Mouse (Mus musculus) lung, embryonic 16.5 days (tissue): ENCODE results near the gene Cfap45. TPM values are rescaled to one million over a fixed set of nuclear protein-coding genes. Genes with fewer than 3 reads are reported as not detected.

ENCODE experiments used
- ATAC-seq: fragments of 200-750 bp; cut with Nextera tagmentation; 2 replicates; pipeline ENCODE4 v1.8.0; 2017; ENCODE audit warnings: low read depth, mild to moderate bottlenecking, moderate library complexity
- H3K27ac ChIP-seq: fragments of 300-500 bp; sonication (generic); 2 replicates; pipeline ENCODE4 v1.5.1; 2014; ENCODE audit warnings: mild to moderate bottlenecking, control low read depth, low read length
- H3K27me3 ChIP-seq: fragments of 300-500 bp; sonication (generic); 2 replicates; pipeline ENCODE4 v1.6.1; 2014; ENCODE audit warnings: low read depth, low read length, mixed read lengths; ENCODE audit not compliant: control insufficient read depth, insufficient read depth
- H3K36me3 ChIP-seq: fragments of 300-500 bp; sonication (generic); 2 replicates; pipeline ENCODE4 v1.6.1; 2014; ENCODE audit warnings: low read length; ENCODE audit not compliant: control insufficient read depth, insufficient read depth
- H3K4me1 ChIP-seq: fragments of 300-500 bp; sonication (generic); replicated peaks from 2 replicates; pipeline ENCODE4 v1.6.1; 2014; ENCODE audit warnings: low read length, mixed read lengths; ENCODE audit not compliant: control insufficient read depth, insufficient read depth
- H3K4me2 ChIP-seq: fragments of 300-500 bp; sonication (generic); 2 replicates; pipeline ENCODE4 v1.6.1; 2014; ENCODE audit warnings: low read depth, low read length, control low read depth
- H3K4me3 ChIP-seq: fragments of 300-500 bp; sonication (generic); 2 replicates; pipeline ENCODE4 v1.5.1; 2014; ENCODE audit warnings: mild to moderate bottlenecking, low read length, control low read depth
- H3K9ac ChIP-seq: fragments of 300-500 bp; sonication (generic); 2 replicates; pipeline ENCODE4 v1.6.1; 2014; ENCODE audit warnings: low read length, control low read depth
- H3K9me3 ChIP-seq: fragments of 300-500 bp; sonication (generic); 2 replicates; pipeline ENCODE4 v1.6.1; 2016; ENCODE audit warnings: low read length; ENCODE audit not compliant: control insufficient read depth
- WGBS: fragments of 180-500 bp; shearing (Covaris S2); extraction: QIAGEN DNeasy Blood & Tissue Kit; methylation state at CpG from one replicate; pipeline ENCODE4 v1.1.7; 2014; 5-methylcytosine and 5-hydroxymethylcytosine counted together
- polyA plus RNA-seq: library from polyadenylated mRNA; unstranded; fragments of >200 nt; fragmentation: Nextera tagmentation; extraction: Ambion mirVana; gene quantifications from 2 replicates; pipeline ENCODE4 v1.2.1, GENCODE M21; 2015

The Cfap45 gene
- polyA plus RNA-seq, 1 experiment from 2014 or later: 15.4 TPM

- H3K4me2 ChIP-seq: peak overlapping the region; percentile 43
- peak overlapping the region; percentile 91 for H3K27ac ChIP-seq
- ATAC-seq: peak; percentile 44
- WGBS: 36% methylated on average over 8 of the region's 8 CpGs
- H3K4me1 ChIP-seq: peaks cover 49% of the 10 kb centered on the region
- H3K9ac ChIP-seq: no peak overlapping the region
- no peaks in the 10 kb centered on the region for H3K9me3 ChIP-seq
- peaks cover 36% of the 10 kb centered on the region for H3K36me3 ChIP-seq
- no peaks in the 10 kb centered on the region for H3K27me3 ChIP-seq
- no peak overlapping the region for H3K4me3 ChIP-seq
These were observed 10.6 kb upstream of the Cfap45 start for GRCm38 (mm10) chr1:172509983-172510382.

GRCm38 (mm10) chr1:172510421-172510972, 10.1 kb upstream of the Cfap45 start:
- peak overlapping the region; percentile 43 for H3K4me2 ChIP-seq
- 29% methylated on average over 13 of the region's 13 CpGs for WGBS
- no peak overlapping the region for H3K4me3 ChIP-seq
- peak; percentile 29 for ATAC-seq
- peak overlapping the region; percentile 42 for H3K9ac ChIP-seq
- peak overlapping the region; percentile 91 for H3K27ac ChIP-seq
- H3K27me3 ChIP-seq: no peaks in the 10 kb centered on the region
- H3K9me3 ChIP-seq: no peaks in the 10 kb centered on the region
- H3K4me1 ChIP-seq: peaks cover 49% of the 10 kb centered on the region
- H3K36me3 ChIP-seq: peaks cover 30% of the 10 kb centered on the region

- WGBS: 14% methylated on average over 13 of the region's 13 CpGs
- Histone ChIP-seq H3K4me1 (peaks cover 39% of the 10 kb centered on the region), H3K27ac (peak overlapping the region; percentile 70), H3K4me3 (no peak overlapping the region), H3K27me3 (no peaks in the 10 kb centered on the region), H3K36me3 (peaks cover 11% of the 10 kb centered on the region), H3K9me3 (peaks cover 4% of the 10 kb centered on the region), H3K9ac (no peak overlapping the region), H3K4me2 (peak overlapping the region; percentile 1; the same call in 1 of the 2 replicates)
- peak; percentile 34; the same call in 1 of the 2 replicates for ATAC-seq
These were observed 7.6 kb upstream of the Cfap45 start for GRCm38 (mm10) chr1:172512962-172513361.

DNA sequence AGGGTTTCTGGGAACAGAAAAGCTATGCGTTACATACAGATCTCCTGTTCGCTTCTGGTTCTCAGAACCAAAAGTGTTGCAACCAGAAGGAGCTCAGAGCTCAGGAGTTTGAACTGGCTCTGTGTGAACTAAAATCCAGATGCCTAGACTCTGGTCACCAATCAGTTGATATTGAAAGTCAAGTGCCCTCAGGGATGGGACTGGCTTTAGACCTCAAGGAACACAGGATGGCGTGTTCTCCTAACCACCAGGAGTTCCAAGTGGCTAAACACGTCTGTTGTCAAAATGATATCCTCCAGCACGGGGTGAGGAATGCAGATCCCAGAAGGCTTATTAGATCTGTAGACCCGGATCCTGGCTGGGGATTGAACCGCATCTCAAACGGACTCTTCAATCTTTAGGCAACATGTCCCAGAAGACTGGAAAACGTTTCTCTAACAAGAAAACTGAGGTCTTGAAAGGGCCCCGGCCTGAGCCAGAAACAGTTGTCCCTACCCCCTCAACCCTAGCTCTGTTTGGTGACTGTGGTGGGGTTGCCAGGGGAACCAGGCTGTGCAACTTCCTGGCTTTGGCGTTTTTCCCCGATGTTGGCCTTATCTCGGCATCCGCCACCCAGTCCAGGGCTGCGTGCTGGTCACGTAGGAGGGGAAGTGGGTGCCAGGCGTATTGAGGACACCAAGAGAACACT, 6.9 kb upstream of the Cfap45 start:
- Histone ChIP-seq H3K27me3 (no peaks in the 10 kb centered on the region), H3K27ac (peak overlapping the region; percentile 70), H3K4me1 (peaks cover 37% of the 10 kb centered on the region), H3K36me3 (peaks cover 4% of the 10 kb centered on the region), H3K9ac (peak overlapping the region; percentile 34; the same call in 1 of the 2 replicates), H3K9me3 (peaks cover 6% of the 10 kb centered on the region), H3K4me3 (no peak overlapping the region), H3K4me2 (peak overlapping the region; percentile 1)
- WGBS: 33% methylated on average over 17 of the region's 17 CpGs
- peak; percentile 77 for ATAC-seq

DNA sequence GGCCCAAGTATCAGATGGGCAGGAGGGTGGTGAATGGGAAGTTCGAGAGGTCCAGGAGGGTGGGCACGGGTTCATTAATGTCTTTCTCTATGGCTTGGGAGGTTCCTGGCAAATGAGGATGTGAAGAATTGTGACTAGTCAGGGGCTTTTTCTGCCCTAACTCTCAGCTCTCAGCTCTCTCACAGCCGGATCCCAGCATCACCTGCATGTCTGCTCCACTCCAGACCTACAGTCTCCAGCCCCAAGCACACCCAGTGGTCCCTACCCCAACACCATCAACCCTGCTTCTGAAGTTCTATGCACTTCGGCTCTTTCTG, 6.4 kb upstream of the Cfap45 start:
- no peaks in the 10 kb centered on the region for H3K36me3 ChIP-seq
- H3K27ac ChIP-seq: peak overlapping the region; percentile 70
- peaks cover 6% of the 10 kb centered on the region for H3K9me3 ChIP-seq
- no peaks in the 10 kb centered on the region for H3K27me3 ChIP-seq
- peaks cover 37% of the 10 kb centered on the region for H3K4me1 ChIP-seq
- ATAC-seq: no peak
- H3K4me2 ChIP-seq: peak overlapping the region; percentile 1
- H3K4me3 ChIP-seq: no peak overlapping the region
- 0 out of 2 replicates have a peak overlapping the region, but pooled peaks have one; percentile 34 for H3K9ac ChIP-seq
- 46% methylated on average over 4 of the region's 4 CpGs for WGBS

DNA sequence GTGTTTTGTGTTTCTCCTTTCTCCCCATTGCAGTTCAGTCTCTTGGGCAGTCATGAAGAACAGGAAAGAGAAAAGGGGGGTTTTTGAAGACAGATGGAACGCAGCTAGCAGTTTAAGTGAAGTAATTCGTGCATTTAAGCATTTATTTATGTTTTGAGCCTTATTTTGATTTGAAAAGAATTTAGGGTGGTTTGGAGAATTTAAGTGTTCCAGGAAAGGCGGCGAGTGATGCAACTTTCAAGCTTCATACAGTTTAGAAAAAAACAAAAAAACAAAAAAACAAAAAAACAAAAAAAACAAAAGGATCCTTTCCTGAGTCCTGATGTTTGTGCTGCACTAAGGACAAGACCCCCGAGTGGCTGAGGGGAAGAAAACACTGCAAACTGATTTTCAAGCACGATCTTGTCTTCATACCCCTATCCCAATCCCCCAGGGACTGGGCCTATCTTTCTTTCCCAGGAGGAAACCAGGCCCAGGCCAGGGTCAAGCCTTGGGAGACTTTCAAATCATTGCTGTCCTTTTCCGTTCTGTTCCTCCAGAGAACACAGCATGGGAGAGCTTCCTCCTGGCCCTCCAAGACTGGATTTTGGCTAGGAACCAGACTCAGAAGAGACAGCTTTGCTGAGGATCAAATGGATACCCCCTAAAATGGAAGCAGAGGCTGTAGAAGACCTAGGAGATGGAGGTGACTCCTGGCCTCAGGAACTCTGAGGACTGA, 5.9 kb upstream of the Cfap45 start:
- ATAC-seq: no peak
- H3K27me3 ChIP-seq: no peaks in the 10 kb centered on the region
- H3K4me3 ChIP-seq: no peak overlapping the region
- peaks cover 6% of the 10 kb centered on the region for H3K9me3 ChIP-seq
- peak overlapping the region; percentile 70 for H3K27ac ChIP-seq
- H3K9ac ChIP-seq: 0 out of 2 replicates have a peak overlapping the region, but pooled peaks have one; percentile 34
- no peaks in the 10 kb centered on the region for H3K36me3 ChIP-seq
- WGBS: 58% methylated on average over 7 of the region's 7 CpGs
- peaks cover 41% of the 10 kb centered on the region for H3K4me1 ChIP-seq
- H3K4me2 ChIP-seq: no peak overlapping the region

GRCm38 (mm10) chr1:172515396-172515795, 5.2 kb upstream of the Cfap45 start:
- Histone ChIP-seq H3K4me2 (no peak overlapping the region), H3K4me3 (no peak overlapping the region), H3K27ac (peak overlapping the region; percentile 70), H3K9ac (no peak overlapping the region), H3K9me3 (peaks cover 6% of the 10 kb centered on the region), H3K36me3 (no peaks in the 10 kb centered on the region), H3K27me3 (no peaks in the 10 kb centered on the region), H3K4me1 (peaks cover 47% of the 10 kb centered on the region)
- ATAC-seq: no peak
- 48% methylated on average over 1 of the region's 1 CpGs for WGBS

GRCm38 (mm10) chr1:172518013-172518412, 2.6 kb upstream of the Cfap45 start:
- Histone ChIP-seq H3K9me3 (peaks cover 6% of the 10 kb centered on the region), H3K4me2 (no peak overlapping the region), H3K9ac (no peak overlapping the region), H3K4me3 (no peak overlapping the region), H3K4me1 (peaks cover 56% of the 10 kb centered on the region), H3K36me3 (no peaks in the 10 kb centered on the region), H3K27me3 (no peaks in the 10 kb centered on the region), H3K27ac (no peak overlapping the region)
- 77% methylated on average over 4 of the region's 4 CpGs for WGBS
- ATAC-seq: no peak

DNA sequence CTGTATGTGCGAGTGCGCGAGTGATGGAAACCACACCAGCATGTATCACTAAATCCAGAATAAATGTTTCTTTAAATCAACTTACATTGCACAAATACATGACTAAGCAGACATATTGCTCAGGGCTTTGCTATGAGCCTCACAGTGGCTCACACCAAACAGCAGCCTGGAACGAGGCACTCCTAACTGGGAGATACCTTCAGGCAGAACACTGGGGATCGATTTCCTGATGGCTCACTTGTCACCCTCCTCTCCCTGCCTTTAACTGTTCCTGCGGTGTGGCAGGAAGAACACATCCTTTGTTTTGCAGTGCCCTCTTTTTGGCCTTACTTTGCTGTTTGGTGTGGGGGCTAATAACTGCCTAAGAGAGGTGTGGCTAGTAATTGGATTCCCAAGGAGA, 957 bp upstream of the Cfap45 start:
- Histone ChIP-seq H3K4me2 (no peak overlapping the region), H3K27ac (peak overlapping the region; percentile 83), H3K9ac (no peak overlapping the region), H3K36me3 (no peaks in the 10 kb centered on the region), H3K4me3 (no peak overlapping the region), H3K27me3 (no peaks in the 10 kb centered on the region), H3K4me1 (peaks cover 51% of the 10 kb centered on the region), H3K9me3 (peaks cover 6% of the 10 kb centered on the region)
- no peak for ATAC-seq
- 56% methylated on average over 6 of the region's 6 CpGs for WGBS
